Mouse (Mus musculus) natural killer cell, adult 2 months (primary cell): ENCODE data around the gene Pde3b.
"Not testable (repeated sequence)": the region's sequence is repeated elsewhere in the genome, so short reads cannot be mapped to it uniquely, and the experiment has no call there.

Experiments used
- DNase-seq, 2 experiments: peaks; one replicate each; pipeline ENCODE4 v3.0.0; 2022; ENCODE audit warnings: low spot score in 2 of 2

Gene Pde3b

GRCm38 (mm10) chr7:114479779-114480178 is 64.7 kb downstream of the Pde3b start:
- peak; percentile 74 to 83 for DNase-seq

- peak; percentile 8 to 32 for DNase-seq
Observed at GRCm38 (mm10) chr7:114480196-114480989, 65.3 kb downstream of the Pde3b start.

- no peak for DNase-seq
Observed at GRCm38 (mm10) chr7:114481008-114481407, 65.9 kb downstream of the Pde3b start.

- no peak for DNase-seq
Observed at GRCm38 (mm10) chr7:114481429-114481931, 66.4 kb downstream of the Pde3b start.

GRCm38 (mm10) chr7:114492540-114492939 is 77.5 kb downstream of the Pde3b start:
- DNase-seq, result no peak

GRCm38 (mm10) chr7:114494033-114494432 is 79.0 kb downstream of the Pde3b start:
- DNase-seq, result peak in 1 of 2 experiments; percentile 28

- no peak for DNase-seq
Observed at GRCm38 (mm10) chr7:114499293-114499692, 84.2 kb downstream of the Pde3b start.

- no peak for DNase-seq
Observed at GRCm38 (mm10) chr7:114508879-114509278, 93.8 kb downstream of the Pde3b start.

GRCm38 (mm10) chr7:114520122-114520521 is 105.0 kb downstream of the Pde3b start:
- no peak for DNase-seq

- DNase-seq, result no peak
Observed at GRCm38 (mm10) chr7:114526245-114526644, 111.2 kb downstream of the Pde3b start.

- no peak for DNase-seq
Observed at GRCm38 (mm10) chr7:114536179-114536578, 121.1 kb downstream of the Pde3b start.

- DNase-seq, result peak; percentile 86 to 93
Observed at GRCm38 (mm10) chr7:114562531-114563241, 147.6 kb downstream of the Pde3b start, which contains the start of gene Cyp2r1. Gene Cyp2r1, minus strand, starts transcription at chr7:114562972.

GRCm38 (mm10) chr7:114573866-114574265 is 158.8 kb downstream of the Pde3b start:
- not testable (repeated sequence) for DNase-seq

- DNase-seq, result no peak
Observed at GRCm38 (mm10) chr7:114576931-114577330, 161.8 kb downstream of the Pde3b start.

- no peak for DNase-seq
Observed at GRCm38 (mm10) chr7:114577665-114578064, 162.6 kb downstream of the Pde3b start.

- peak; percentile 29 to 41 for DNase-seq
Observed at GRCm38 (mm10) chr7:114580426-114580825, 165.3 kb downstream of the Pde3b start.

GRCm38 (mm10) chr7:114581200-114581599 is 166.1 kb downstream of the Pde3b start:
- no peak for DNase-seq

GRCm38 (mm10) chr7:114582441-114582840 is 167.4 kb downstream of the Pde3b start:
- DNase-seq, result no peak
